Mouse (Mus musculus) embryo, embryonic 10 days (tissue): ENCODE measurements around the gene C1ql1.

Experiments
- DNase-seq: peaks from one replicate; pipeline ENCODE4 v3.0.0-alpha.2; 2015; ENCODE audit warnings: low spot score

Gene C1ql1

GRCm38 (mm10) chr11:102958431-102958830 is 11.9 kb upstream of the C1ql1 start:
- no peak for DNase-seq

GRCm38 (mm10) chr11:102957692-102958091 is 11.2 kb upstream of the C1ql1 start:
- no peak for DNase-seq

- DNase-seq: no peak
Measured at GRCm38 (mm10) chr11:102956962-102957614, 10.6 kb upstream of the C1ql1 start.

GRCm38 (mm10) chr11:102952922-102953321 is 6.4 kb upstream of the C1ql1 start:
- DNase-seq: no peak

GRCm38 (mm10) chr11:102948043-102948961 is 1.8 kb upstream of the C1ql1 start:
- DNase-seq: peak; percentile 33

GRCm38 (mm10) chr11:102946992-102947343 is 480 bp upstream of the C1ql1 start:
- no peak for DNase-seq

GRCm38 (mm10) chr11:102945306-102946264 is 903 bp downstream of the C1ql1 start:
- DNase-seq: peak; percentile 33

- DNase-seq: no peak
Measured at GRCm38 (mm10) chr11:102941236-102941635, 5.3 kb downstream of the C1ql1 start.

GRCm38 (mm10) chr11:102939024-102939675 is 7.3 kb downstream of the C1ql1 start:
- no peak for DNase-seq

GRCm38 (mm10) chr11:102937529-102938182 is 8.8 kb downstream of the C1ql1 start:
- no peak for DNase-seq

- DNase-seq: peak; percentile 56
Measured at GRCm38 (mm10) chr11:102936272-102936671, 10.2 kb downstream of the C1ql1 start.

- DNase-seq: no peak
Measured at GRCm38 (mm10) chr11:102930672-102931071, 15.8 kb downstream of the C1ql1 start.

GRCm38 (mm10) chr11:102925351-102925717 is 21.2 kb downstream of the C1ql1 start:
- peak; percentile 79 for DNase-seq

GRCm38 (mm10) chr11:102924557-102925350 is 21.7 kb downstream of the C1ql1 start, which contains the start of gene Kif18b:
Gene Kif18b, minus strand, starts transcription at chr11:102925124.
- peak; percentile 99 for DNase-seq

- DNase-seq: no peak
Measured at GRCm38 (mm10) chr11:102921491-102921890, 25.0 kb downstream of the C1ql1 start.

GRCm38 (mm10) chr11:102918077-102918476 is 28.4 kb downstream of the C1ql1 start:
- no peak for DNase-seq

- no peak for DNase-seq
Measured at GRCm38 (mm10) chr11:102915380-102915779, 31.1 kb downstream of the C1ql1 start.

GRCm38 (mm10) chr11:102911376-102911775 is 35.1 kb downstream of the C1ql1 start:
- DNase-seq: no peak

- no peak for DNase-seq
Measured at GRCm38 (mm10) chr11:102903654-102904053, 42.8 kb downstream of the C1ql1 start.

- DNase-seq: no peak
Measured at GRCm38 (mm10) chr11:102902107-102902506, 44.4 kb downstream of the C1ql1 start.
